Mouse (Mus musculus) spleen, adult 12 weeks (tissue): ENCODE measurements around the gene Depdc5.

Experiments used
- DNase-seq: peaks from one replicate; pipeline ENCODE4 v3.0.0; 2022; ENCODE audit warnings: low spot score

Gene Depdc5

GRCm38 (mm10) chr5:33002781-33003180 lies 139.3 kb downstream of the Depdc5 start:
- DNase-seq, result no peak

GRCm38 (mm10) chr5:33003500-33003899 lies 140.0 kb downstream of the Depdc5 start:
- no peak for DNase-seq

GRCm38 (mm10) chr5:33004110-33004509 lies 140.6 kb downstream of the Depdc5 start:
- no peak for DNase-seq

- no peak for DNase-seq
These were observed 142.1 kb downstream of the Depdc5 start for GRCm38 (mm10) chr5:33005442-33006145.

- no peak for DNase-seq
These were observed 143.2 kb downstream of the Depdc5 start for GRCm38 (mm10) chr5:33006670-33007069.

GRCm38 (mm10) chr5:33007371-33007770 lies 143.9 kb downstream of the Depdc5 start:
- no peak for DNase-seq

GRCm38 (mm10) chr5:33009301-33009700 lies 145.8 kb downstream of the Depdc5 start:
- no peak for DNase-seq

- no peak for DNase-seq
These were observed 146.6 kb downstream of the Depdc5 start for GRCm38 (mm10) chr5:33009818-33010812.

- DNase-seq, result no peak
These were observed 147.9 kb downstream of the Depdc5 start for GRCm38 (mm10) chr5:33011132-33012106.

GRCm38 (mm10) chr5:33014096-33014495 lies 150.6 kb downstream of the Depdc5 start:
- DNase-seq, result no peak

GRCm38 (mm10) chr5:33015579-33015978 lies 152.1 kb downstream of the Depdc5 start:
- DNase-seq, result no peak

GRCm38 (mm10) chr5:33018189-33018560 lies 154.7 kb downstream of the Depdc5 start:
- DNase-seq, result no peak

- DNase-seq, result peak; percentile 91
These were observed 155.3 kb downstream of the Depdc5 start, which contains the start of gene Ywhah for GRCm38 (mm10) chr5:33018561-33019425. TSS of gene Ywhah (plus strand) at chr5:33018816.

GRCm38 (mm10) chr5:33019426-33019821 lies 155.9 kb downstream of the Depdc5 start:
- no peak for DNase-seq

GRCm38 (mm10) chr5:33021622-33022021 lies 158.1 kb downstream of the Depdc5 start:
- peak; percentile 12 for DNase-seq

- no peak for DNase-seq
These were observed 159.8 kb downstream of the Depdc5 start for GRCm38 (mm10) chr5:33023337-33023736.

- DNase-seq, result no peak
These were observed 161.0 kb downstream of the Depdc5 start for GRCm38 (mm10) chr5:33024474-33024873.

GRCm38 (mm10) chr5:33028656-33029055 lies 165.2 kb downstream of the Depdc5 start:
- DNase-seq, result no peak

GRCm38 (mm10) chr5:33030425-33031175 lies 167.1 kb downstream of the Depdc5 start:
- no peak for DNase-seq
